Mouse (Mus musculus) mouse embryonic stem cell (cell line): ENCODE data around the gene B130006D01Rik.
"Not testable (repeated sequence)": the region's sequence is repeated elsewhere in the genome, so short reads cannot be mapped to it uniquely, and the experiment has no call there.

Experiments
- in situ Hi-C, 2 experiments: fragments of 300-500 bp; cut with MboI; formaldehyde crosslinking; loops; 1 replicate in 1 of 2; 3 replicates in 1 of 2; pipeline ENCODE4 v1.14.3; 2019 to 2020; ENCODE audit warnings: low sequenced_read_pairs in 2 of 2, low pct_unique_long_range_greater_than_20kb in 1 of 2, mixed read lengths in 1 of 2; ENCODE audit not compliant: unreplicated experiment in 1 of 2

B130006D01Rik gene

DNA sequence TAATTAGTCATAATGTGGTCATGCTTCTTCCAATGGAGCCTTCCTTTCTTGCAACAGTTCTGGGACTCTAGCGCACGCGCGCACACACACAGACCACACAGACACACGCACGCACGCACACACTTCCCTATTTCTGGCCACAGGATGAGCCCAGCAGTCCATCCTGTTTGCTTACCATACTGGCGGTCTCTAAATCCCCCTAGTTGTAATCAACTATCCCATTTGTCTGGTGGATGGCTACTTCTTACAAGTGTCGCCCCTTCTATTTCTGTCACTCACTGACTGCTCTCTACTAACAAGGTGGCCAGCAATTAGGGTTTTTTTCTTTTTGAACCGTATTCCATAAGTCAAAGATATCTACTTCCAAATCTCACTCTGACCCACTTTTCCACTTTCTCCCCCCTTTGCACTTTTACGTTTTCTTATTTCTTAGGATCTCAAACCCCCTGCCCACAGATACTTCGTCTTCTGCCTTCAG is 11.3 kb upstream of the B130006D01Rik start:
- in situ Hi-C loops: no loop called here

DNA sequence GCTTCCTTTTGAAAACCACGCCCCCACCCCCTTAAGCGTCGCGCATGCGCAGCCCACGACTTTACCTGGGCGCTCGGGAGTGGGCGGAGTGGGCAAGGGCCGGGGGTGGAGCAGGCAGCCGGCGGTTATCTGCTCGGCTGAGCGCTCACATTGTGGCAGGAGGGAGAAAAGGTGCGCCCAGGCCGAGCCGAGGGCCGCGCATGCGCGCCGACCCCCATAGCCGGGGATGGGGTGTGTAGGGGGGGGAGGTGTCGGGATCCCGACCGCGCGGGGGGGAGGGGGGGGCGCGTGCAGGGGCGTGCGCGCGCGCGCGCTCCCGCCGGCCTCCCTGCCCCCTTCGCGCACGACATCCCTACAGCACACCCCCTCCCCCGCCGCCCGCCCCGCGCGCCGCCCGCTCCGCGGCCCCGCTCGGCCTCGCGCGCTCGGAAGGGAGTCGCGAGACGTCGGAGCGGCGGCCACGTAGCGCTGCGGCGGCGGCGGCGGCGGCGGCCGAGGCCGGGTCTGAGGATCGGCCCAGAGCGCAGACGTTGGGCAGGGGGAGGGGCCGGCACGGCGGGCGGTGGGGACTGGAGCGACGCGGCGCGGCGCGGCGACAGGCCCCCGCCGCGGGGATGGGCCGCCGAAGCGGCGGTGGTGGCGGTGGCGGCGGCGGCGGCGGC is 10.7 kb upstream of the B130006D01Rik start, which contains the start of gene Zfp652:
Gene Zfp652, plus strand, starts transcription at position 111 of the 662 bp plus-strand sequence.
- in situ Hi-C loops: no loop called here

DNA sequence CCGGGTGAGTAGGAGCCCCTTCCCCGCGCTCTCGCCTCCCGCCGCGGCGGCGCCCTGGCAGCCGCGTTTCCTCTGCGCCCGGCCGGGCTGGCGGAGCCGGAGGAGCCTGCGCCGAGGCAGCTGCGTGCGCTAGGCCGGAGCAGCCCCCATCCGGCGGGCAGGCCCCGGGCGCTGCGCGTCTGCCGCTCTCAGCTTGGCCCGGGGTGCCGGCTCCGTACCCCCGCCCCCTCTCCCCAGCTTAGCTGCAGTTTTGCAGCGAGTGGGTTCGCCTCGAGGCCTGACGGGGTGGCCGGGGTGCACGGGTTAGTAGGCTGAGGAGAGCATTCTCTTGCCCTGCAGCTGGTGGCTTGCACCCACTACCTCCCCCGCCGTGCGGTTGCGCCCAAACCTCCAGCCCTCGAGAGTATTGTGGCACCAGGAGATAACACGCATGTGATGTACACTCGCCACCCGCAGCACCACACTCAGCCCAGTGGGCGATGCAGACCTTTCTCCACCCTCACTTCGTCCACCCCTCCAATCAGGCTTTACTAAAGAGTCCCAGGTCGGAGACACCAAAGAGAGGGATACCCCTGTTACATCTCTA is 10.1 kb upstream of the B130006D01Rik start:
- in situ Hi-C loops: no loop called here

DNA sequence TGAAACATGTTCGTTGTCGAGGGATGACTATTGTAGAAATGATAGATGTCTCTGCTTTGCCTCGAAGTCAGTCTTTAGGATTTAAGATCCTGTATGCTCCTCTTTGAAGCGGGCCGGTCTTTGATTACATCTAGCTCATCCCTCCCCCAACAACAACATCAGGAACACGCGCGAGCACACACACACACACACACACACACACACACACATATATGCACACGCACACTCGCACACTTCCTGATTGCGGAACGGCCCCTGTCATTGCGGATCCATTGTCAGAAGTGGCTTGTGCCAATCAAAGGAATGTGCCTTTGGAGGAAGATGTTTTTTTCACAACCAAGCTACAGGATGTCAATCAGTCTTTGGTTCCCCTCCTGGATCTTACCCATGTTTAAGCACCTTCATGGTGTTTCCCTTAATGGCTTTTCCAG is 9.6 kb upstream of the B130006D01Rik start:
- in situ Hi-C loops: no loop called here

GRCm38 (mm10) chr11:95714411-95714810 is 9.0 kb upstream of the B130006D01Rik start:
- in situ Hi-C loops: no loop called here

- in situ Hi-C loops: no loop called here
These were observed 7.3 kb upstream of the B130006D01Rik start for GRCm38 (mm10) chr11:95716136-95716535.

DNA sequence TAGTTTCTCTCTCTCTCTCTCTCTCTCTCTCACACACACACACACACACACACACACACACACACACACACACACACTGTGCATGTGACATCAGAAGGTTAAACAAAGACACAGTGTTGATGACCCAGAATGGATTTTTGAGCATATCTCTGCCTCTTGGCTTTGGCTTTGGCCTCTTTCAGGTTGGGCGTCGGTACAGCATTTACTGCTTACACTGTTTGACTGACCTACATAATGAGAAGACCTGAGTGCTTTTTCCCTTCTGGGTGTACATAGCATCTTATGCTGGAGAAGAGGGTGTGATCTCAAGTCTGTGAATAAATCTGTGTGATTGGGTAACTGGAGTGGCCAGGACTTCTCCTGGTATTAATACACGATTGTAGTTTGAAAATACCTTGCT is 4.0 kb upstream of the B130006D01Rik start:
- in situ Hi-C loops: no loop called here

DNA sequence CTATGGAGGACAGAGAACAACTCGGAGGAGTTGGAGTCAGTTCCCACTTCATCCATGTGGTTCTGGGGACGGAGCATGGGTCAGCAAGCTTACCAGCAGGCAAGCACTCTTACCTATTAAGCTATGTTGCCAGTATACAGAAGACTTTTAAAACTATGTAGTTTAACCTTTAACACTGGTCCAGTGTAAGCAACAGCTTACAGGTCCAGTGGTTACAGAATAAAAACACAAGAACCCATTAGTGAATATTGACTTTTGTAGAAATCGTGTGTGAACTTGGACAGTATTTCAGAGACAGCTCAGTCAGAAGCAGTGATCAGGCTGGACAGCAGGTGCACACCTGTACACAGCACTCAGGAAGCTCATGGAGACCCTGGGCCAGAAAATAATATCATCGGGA is 1.1 kb downstream of the B130006D01Rik start:
- in situ Hi-C loops: no loop called here

DNA sequence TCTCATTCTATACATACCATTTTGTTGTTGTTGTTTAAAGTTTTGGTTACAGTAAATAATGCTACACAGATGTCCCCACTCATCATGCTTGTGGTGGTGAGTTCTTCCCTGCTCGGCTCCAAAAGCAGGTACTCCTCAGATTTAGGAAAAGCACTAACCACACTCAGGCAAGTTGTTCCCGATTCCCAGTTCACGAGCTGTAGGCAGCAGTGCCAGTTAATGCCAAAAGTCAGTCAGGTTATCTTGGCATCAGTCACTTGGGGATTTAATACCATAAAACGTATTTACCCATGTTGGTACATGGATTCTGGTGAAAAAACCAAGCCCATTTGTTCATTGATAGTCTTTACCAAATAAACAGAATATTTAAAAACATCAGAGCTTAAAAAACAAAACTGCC is 2.8 kb downstream of the B130006D01Rik start:
- in situ Hi-C loops: no loop called here

GRCm38 (mm10) chr11:95727947-95728346 is 4.6 kb downstream of the B130006D01Rik start:
- in situ Hi-C loops: no loop called here

DNA sequence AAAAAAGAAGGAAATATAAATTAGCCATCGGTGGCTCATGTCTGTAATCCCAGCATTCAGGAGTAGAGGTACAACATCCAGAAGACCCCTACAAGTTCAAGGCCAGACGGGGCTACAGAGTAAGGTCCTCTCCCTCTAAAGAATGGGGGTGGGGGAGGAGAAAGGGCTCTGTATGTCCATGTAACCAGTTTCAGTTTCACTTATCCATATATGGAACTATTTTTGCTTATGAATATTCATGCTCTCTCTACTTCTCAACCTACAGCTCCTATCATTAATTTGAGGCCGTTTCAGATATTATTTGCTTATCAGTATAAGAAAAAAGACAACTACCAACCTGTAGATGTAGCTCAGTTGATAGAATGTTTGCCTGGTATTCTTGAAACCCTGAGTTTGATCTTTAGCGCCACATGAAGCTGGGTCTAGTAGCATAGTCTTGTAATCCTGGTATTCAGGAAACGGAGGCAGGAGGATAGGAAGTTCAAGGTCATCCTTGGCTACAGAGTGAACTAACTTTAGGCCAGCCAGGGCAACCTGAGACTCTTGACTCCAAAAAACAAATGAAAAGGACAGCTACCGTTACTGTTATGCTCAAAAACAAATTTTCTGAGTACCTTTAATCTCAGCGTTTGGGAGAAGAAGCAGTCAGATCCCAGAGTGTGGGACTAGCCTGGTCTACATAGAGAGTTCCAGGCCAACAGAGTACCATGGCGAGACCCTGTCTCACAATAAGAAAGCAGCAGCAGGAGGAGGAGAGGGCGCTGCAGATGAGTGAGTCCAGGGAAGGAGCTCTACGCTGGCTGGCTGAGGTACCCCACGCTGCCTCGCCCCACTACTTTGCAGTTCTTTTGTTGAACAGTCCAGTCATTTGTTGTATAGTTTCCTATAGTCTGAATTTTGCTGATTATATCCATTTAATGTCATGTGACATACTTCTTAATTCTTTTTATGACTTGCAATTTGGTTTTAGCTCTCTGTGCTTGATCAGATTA is 5.8 kb downstream of the B130006D01Rik start:
- in situ Hi-C loops: no loop called here

GRCm38 (mm10) chr11:95734485-95734884 is 11.1 kb downstream of the B130006D01Rik start:
- in situ Hi-C loops: no loop called here

GRCm38 (mm10) chr11:95737811-95738210 is 14.4 kb downstream of the B130006D01Rik start:
- in situ Hi-C loops: no loop called here

GRCm38 (mm10) chr11:95744521-95744920 is 21.1 kb downstream of the B130006D01Rik start:
- in situ Hi-C loops: no loop called here

DNA sequence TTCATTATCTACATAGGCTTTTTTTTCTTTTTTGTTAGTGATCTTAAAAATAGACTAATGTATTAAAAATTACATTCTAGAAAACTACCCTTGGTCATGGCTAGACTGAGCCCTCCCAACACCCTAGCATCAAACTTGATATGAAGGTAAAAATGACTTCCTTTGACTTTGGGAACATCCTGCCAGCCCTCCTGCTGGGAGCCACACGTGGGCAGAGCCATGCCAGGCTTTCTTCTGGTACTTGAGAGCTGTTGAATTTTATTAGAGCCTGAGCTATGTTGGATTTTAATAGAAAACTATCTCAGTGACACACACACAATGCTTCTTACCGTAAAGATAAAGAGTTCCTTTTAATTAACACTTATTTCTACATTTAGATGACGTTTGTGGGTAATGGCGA is 23.4 kb downstream of the B130006D01Rik start:
- in situ Hi-C loops: no loop called here

GRCm38 (mm10) chr11:95748331-95748730 is 24.9 kb downstream of the B130006D01Rik start:
- in situ Hi-C loops: no loop called here

DNA sequence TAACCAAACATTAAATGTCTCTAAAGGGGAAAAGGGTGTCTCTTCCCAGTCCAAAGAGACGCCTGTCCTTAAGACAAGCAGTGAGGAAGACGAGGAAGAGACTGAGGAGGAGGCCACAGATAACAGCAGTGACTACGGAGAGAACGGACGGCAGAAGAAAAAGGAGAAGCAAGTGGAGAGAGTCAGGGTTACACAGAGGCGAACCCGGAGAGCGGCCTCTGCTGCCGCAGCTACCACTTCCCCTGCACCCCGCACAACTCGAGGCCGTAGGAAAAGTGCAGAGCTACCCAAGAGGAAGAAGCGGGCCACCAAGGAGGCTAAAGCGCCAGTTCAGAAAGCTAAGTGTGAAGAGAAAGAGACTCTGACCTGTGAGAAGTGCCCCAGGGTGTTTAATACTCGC is 26.2 kb downstream of the B130006D01Rik start:
- in situ Hi-C loops: loop anchor here (5.0 kb wide), 1 partner anchor 67 kb away; no protein-coding TSS in a partner anchor

DNA sequence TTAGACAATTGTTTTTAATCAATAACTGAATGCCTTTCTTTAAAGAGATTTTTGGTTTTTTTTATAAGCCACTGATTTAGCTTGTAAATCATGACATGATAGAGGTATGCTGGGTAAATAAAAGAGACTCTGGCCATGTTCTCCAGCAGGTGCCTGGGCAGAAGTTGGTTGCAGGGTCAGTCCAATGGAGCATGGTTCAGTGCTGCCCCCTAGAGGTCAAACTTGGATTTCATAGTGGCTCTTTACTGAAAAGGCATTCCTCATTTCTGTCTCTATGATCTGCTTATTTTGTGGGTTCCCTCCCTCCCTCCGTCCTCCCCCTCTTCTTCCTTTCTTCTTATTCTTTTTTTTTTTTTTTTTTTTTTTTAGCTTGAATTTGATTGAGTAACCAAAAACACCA is 27.6 kb downstream of the B130006D01Rik start:
- in situ Hi-C loops: loop anchor here (5.0 kb wide), 1 partner anchor 69 kb away; no protein-coding TSS in a partner anchor

DNA sequence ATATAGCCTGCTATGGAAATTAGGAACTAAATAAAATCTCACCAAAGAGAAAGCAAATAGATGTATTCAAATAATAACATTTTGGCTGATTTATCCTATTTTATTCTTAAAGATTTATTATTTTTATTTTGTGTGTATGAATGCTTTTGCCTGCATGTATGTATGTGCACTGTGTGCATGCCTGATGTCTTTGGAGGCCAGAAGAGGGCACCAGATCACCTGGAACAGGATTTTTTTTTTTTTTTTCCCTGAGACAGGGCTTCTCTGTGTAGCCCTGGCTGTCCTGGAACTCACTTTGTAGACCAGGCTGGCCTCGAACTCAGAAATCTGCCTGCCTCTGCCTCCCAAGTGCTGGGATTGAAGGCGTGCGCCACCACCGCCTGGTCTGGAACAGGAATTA is 31.8 kb downstream of the B130006D01Rik start:
- in situ Hi-C loops: not testable (repeated sequence)
